Mouse (Mus musculus) liver, embryonic 15.5 days (tissue): ENCODE data around the gene Acat3. TPM values are rescaled to one million over a fixed set of nuclear protein-coding genes. Genes with fewer than 3 reads are reported as not detected.
"Not testable (repeated sequence)": the region's sequence is repeated elsewhere in the genome, so short reads cannot be mapped to it uniquely, and the experiment has no call there.

Experiments
- ATAC-seq: fragments of 200-750 bp; cut with Nextera tagmentation; 2 replicates; pipeline ENCODE4 v1.8.0; 2017; ENCODE audit warnings: moderate number of reproducible peaks, mild to moderate bottlenecking, moderate library complexity; ENCODE audit not compliant: insufficient read depth
- H3K27ac ChIP-seq: fragments of 300-500 bp; sonication (generic); replicated peaks from 2 replicates; pipeline ENCODE4 v1.5.1; 2015; ENCODE audit warnings: mild to moderate bottlenecking, inconsistent platforms
- H3K27me3 ChIP-seq: fragments of 300-500 bp; sonication (generic); 2 replicates; pipeline ENCODE4 v1.6.1; 2015; ENCODE audit warnings: mild to moderate bottlenecking, inconsistent platforms
- H3K36me3 ChIP-seq: fragments of 300-500 bp; sonication (generic); replicated peaks from 2 replicates; pipeline ENCODE4 v1.6.1; 2015; ENCODE audit warnings: moderate library complexity, mild to moderate bottlenecking, inconsistent platforms
- H3K4me1 ChIP-seq: fragments of 300-500 bp; sonication (generic); replicated peaks from 2 replicates; pipeline ENCODE4 v1.6.1; 2015; ENCODE audit warnings: inconsistent platforms
- H3K4me2 ChIP-seq: fragments of 300-500 bp; sonication (generic); 2 replicates; pipeline ENCODE4 v1.6.1; 2015; ENCODE audit warnings: moderate library complexity, mild to moderate bottlenecking, inconsistent platforms
- H3K4me3 ChIP-seq: fragments of 300-500 bp; sonication (generic); replicated peaks from 2 replicates; pipeline ENCODE4 v1.5.1; 2015; ENCODE audit warnings: mild to moderate bottlenecking, inconsistent platforms
- H3K9ac ChIP-seq: fragments of 300-500 bp; sonication (generic); 2 replicates; pipeline ENCODE4 v1.6.1; 2015; ENCODE audit warnings: moderate library complexity, mild to moderate bottlenecking, inconsistent platforms
- H3K9me3 ChIP-seq: fragments of 300-500 bp; sonication (generic); replicated peaks from 2 replicates; pipeline ENCODE4 v1.6.1; 2016; ENCODE audit warnings: inconsistent platforms
- WGBS: fragments of 180-500 bp; shearing (Covaris S2); methylation state at CpG from one replicate; pipeline ENCODE4 v1.1.7; 2015; ENCODE audit warnings: mixed read lengths; ENCODE audit not compliant: insufficient replicate concordance; 5-methylcytosine and 5-hydroxymethylcytosine counted together
- polyA plus RNA-seq: library from polyadenylated mRNA; unstranded; fragments of >200 nt; fragmentation: Nextera tagmentation; extraction: Ambion mirVana; gene quantifications from 2 replicates; pipeline ENCODE4 v1.2.1, GENCODE M21; 2015

The Acat3 gene
- polyA plus RNA-seq, 1 experiment from 2014 or later: 10.0 TPM

DNA sequence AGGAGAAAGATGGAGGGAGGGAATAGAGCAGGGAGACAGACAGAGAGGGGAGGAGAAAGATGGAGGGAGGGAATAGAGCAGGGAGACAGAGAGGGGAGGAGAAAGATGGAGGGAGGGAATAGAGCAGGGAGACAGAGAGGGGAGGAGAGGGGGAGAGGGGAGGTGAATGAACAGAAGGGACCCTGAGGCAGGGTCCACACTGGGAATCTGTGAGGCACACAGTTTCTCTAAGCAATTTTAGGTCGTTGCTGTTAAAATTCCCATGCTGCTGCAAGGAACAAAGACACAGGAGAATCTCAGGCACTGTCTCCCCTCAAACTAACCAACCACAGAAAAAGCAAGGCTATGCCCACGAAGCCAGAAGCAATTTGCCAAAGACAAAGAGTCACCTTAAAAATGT, 41.8 kb downstream of the Acat3 start:
- peaks cover 17% of the 10 kb centered on the region for H3K36me3 ChIP-seq
- not testable (repeated sequence) for H3K4me3 ChIP-seq, H3K4me2 ChIP-seq, ATAC-seq, H3K27me3 ChIP-seq, H3K9ac ChIP-seq, H3K27ac ChIP-seq, H3K4me1 ChIP-seq, H3K9me3 ChIP-seq
- 56% methylated on average over 2 of the region's 2 CpGs for WGBS

DNA sequence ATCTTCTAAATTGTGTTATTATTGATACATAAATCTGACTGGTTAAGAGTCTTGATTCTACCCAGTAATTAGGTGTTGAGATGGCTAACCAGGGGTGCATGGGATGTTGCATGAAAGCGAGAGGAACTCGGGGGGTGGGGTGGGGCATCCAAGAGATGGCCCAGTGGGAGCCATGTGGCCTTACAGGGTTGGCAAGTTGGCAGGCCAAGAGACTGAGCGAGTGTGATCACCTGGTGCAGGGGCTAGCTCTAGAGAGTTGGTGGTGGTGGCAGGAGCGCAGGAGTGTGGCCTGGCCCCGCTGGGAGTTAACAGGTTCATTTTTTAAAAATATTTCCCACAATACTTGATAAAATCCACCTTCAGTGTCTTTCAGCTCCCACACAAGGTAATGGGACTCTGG, 42.7 kb downstream of the Acat3 start:
- H3K9ac ChIP-seq: no peak overlapping the region
- H3K4me3 ChIP-seq: no peak overlapping the region
- no peak overlapping the region for H3K4me2 ChIP-seq
- H3K9me3 ChIP-seq: no peaks in the 10 kb centered on the region
- ATAC-seq: no peak
- peaks cover 11% of the 10 kb centered on the region for H3K36me3 ChIP-seq
- H3K4me1 ChIP-seq: no peaks in the 10 kb centered on the region
- 88% methylated on average over 5 of the region's 5 CpGs for WGBS
- H3K27me3 ChIP-seq: no peaks in the 10 kb centered on the region
- no peak overlapping the region for H3K27ac ChIP-seq

DNA sequence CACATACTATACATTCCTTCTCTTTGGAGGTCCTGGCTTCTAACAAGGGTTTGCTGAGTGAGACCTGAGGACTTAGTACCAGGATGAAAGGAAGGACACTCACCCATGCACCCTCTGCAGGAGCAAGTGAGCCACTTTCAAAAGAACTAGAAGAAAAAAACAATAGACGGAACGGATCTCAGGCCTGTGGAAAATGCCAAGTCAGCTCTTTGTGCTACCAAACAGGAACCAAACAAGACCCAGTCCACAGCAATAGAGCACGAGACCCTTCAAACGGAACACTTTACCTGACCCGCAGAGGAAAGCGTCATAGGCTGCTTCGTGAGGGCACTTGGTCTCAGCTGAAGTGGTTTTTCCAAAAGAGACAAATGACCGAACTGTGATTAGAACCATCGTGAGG, 48.4 kb downstream of the Acat3 start:
- no peak for ATAC-seq
- Histone ChIP-seq H3K9me3 (no peaks in the 10 kb centered on the region), H3K4me1 (no peaks in the 10 kb centered on the region), H3K4me2 (no peak overlapping the region), H3K36me3 (no peaks in the 10 kb centered on the region; the same call in none of the 2 replicates), H3K27me3 (no peaks in the 10 kb centered on the region), H3K4me3 (no peak overlapping the region), H3K9ac (no peak overlapping the region), H3K27ac (no peak overlapping the region)
- WGBS: 75% methylated on average over 9 of the region's 9 CpGs

DNA sequence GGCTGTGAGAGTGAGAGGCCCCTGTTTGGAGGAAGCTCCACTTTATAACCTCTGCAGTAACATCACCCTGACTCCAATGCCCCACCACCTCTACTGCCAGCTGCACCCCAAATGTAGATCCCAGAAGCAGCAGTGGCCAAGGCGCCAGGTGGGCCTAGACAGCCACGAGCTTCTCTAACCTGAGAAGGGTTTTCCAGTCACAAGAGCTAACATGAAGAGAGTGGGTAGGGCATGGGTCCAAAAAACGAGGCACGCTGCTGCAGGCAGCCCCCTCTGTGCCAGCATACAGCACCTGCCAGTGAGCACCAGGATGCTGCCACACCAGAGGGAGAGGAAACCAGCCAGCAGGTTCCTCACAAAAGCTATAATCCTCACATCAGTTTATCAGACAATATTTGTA, 49.3 kb downstream of the Acat3 start:
- WGBS: 62% methylated on average over 4 of the region's 4 CpGs
- H3K27ac ChIP-seq: no peak overlapping the region

DNA sequence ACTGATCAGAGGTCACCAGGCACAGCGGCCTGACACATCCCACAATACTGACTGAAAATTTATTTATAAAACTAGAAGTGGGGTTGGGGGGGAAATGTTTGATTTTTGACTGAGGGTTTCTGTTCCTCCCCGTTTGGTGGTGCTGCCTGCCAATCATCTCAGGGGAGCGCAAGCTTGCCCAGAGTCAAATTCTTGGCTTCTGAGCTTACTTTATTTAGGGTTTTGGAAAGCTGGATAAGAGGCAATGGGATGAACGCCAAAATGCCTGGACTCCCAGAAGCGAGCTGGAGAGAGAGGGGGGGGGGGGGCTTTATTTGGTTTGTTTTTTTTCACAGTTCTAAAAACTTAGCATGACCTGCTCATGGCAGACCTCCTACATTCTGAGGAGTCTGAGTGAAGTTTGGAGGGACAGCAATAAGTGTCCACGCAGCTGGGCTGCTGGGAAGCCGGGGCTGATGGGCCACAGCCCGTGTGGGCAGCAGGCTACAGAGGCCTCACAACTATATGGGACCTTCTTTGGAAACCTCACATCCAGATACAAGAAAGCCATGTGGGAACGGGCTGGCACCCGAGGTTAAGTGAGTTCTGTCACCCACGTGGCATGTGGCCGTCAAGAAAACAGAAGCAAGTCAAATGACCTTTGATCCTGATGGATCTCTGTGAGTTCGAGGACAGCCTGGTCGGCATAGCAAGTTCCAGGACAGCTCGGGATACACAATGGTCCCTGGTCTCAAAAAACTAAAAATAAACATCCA, 53.2 kb downstream of the Acat3 start:
- Histone ChIP-seq H3K36me3 (no peaks in the 10 kb centered on the region; the same call in 1 of the 2 replicates), H3K9ac (no peak overlapping the region), H3K27ac (no peak overlapping the region), H3K4me1 (no peaks in the 10 kb centered on the region), H3K9me3 (no peaks in the 10 kb centered on the region), H3K4me3 (no peak overlapping the region), H3K27me3 (no peaks in the 10 kb centered on the region), H3K4me2 (no peak overlapping the region)
- no peak for ATAC-seq
- 73% methylated on average over 15 of the region's 15 CpGs for WGBS

More for the DNA sequence above, 49.3 kb downstream of the Acat3 start:
- ATAC-seq: no peak
- Histone ChIP-seq H3K4me1 (no peaks in the 10 kb centered on the region), H3K4me2 (no peak overlapping the region), H3K9me3 (no peaks in the 10 kb centered on the region), H3K36me3 (no peaks in the 10 kb centered on the region; the same call in 1 of the 2 replicates), H3K4me3 (no peak overlapping the region), H3K9ac (no peak overlapping the region), H3K27me3 (no peaks in the 10 kb centered on the region)

DNA sequence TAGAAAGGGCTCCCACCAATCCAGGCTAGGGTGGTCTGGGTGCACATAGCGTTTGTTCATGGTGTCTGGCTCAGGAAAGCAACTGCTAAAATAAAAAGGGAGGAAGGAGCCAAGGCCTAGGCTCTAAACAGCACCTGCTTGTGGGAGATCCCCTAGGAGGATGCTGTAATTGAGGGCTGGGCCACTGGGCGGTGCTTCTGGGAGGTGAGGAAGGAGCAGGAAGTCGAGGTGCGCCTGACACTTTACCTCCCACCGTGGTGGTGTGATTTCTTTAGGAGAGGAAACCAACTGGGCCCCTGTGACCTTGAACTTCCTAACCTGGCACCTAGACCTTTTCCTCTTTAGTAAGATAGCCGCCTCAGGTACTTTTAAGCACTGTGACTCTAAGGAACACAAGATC, 53.8 kb downstream of the Acat3 start:
- ATAC-seq: no peak
- no peaks in the 10 kb centered on the region for H3K27me3 ChIP-seq
- H3K9ac ChIP-seq: no peak overlapping the region
- no peaks in the 10 kb centered on the region for H3K9me3 ChIP-seq
- WGBS: 38% methylated on average over 6 of the region's 6 CpGs
- no peaks in the 10 kb centered on the region for H3K4me1 ChIP-seq
- H3K36me3 ChIP-seq: no peaks in the 10 kb centered on the region; the same call in 1 of the 2 replicates
- H3K27ac ChIP-seq: no peak overlapping the region
- H3K4me2 ChIP-seq: no peak overlapping the region
- H3K4me3 ChIP-seq: no peak overlapping the region

DNA sequence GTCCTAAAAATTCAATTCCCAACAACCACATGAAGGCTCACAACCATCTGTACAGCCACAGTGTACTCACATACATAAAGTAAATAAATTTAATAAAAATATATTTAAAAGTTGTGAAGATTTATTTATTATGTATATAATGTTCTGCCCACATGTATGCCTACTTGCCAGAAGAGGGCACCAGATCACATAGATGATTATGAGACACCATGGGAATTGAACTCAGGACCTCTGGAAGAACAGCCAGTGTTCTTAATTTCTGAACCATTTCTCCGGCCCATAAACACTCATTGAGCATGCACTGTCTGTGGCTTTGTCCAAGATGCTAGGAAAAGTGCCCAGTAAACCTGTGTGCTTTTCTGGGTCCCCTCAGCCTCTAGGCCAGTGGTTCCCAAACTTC, 59.2 kb downstream of the Acat3 start:
- Histone ChIP-seq H3K4me2 (no peak overlapping the region), H3K9ac (no peak overlapping the region), H3K27me3 (peaks cover 3% of the 10 kb centered on the region; the same call in 1 of the 2 replicates), H3K36me3 (no peaks in the 10 kb centered on the region), H3K4me1 (0 out of 2 replicates have a peak, but pooled peaks cover 4% of the 10 kb centered on the region), H3K27ac (no peak overlapping the region), H3K4me3 (no peak overlapping the region), H3K9me3 (no peaks in the 10 kb centered on the region)
- ATAC-seq: no peak
- WGBS: 53% methylated on average over 1 of the region's 1 CpGs

DNA sequence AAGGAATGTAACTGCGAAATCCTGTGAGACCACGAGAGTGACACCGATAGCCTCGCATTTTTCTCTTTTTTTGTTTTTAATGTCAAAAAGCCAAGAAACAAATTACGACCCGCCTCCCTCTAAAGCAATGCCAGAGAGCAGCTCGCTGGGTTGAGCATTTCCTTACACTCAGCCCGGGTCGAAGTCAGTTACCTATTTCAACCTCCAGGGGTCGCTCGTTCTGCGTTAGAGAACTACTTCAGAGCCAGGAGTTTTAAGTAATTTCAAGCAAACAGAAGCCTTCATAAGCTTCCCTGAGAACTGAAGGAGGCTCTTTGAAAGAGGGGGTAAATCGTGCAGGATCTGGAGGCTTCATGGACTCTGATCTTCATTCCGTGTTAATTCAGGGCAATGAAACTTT, 60.2 kb downstream of the Acat3 start:
- 0 out of 2 replicates have a peak, but pooled peaks cover 4% of the 10 kb centered on the region for H3K4me1 ChIP-seq
- H3K4me3 ChIP-seq: no peak overlapping the region

DNA sequence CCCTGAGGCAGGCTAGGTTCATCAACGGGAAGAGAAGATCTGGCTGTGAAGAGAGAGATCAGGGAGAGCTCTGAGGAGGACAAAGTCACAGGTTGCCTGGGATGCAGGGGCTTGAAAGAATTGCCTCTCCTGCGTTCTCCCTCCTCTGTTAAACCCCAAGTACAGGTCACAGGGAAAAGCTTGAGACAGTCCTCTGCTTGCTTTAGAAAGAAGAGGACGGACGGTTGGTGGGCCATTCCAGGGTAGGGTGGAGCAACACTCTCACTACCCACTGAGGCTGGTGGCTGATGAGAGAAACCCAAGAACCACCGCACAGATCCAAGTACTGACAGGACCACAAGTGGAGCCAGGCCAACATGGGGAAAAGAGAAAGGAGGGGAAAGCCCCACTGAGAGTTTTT, 64.7 kb downstream of the Acat3 start, which contains the start of gene Mrgprh:
Gene Mrgprh, plus strand, starts transcription at position 301 of the 400 bp plus-strand sequence.
- Histone ChIP-seq H3K9ac (no peak within 1 kb of the TSS), H3K36me3 (no peaks in the 10 kb centered on the region), H3K4me1 (0 out of 2 replicates have a peak, but pooled peaks cover 4% of the 10 kb centered on the region), H3K4me2 (no peak within 1 kb of the TSS), H3K9me3 (no peaks in the 10 kb centered on the region), H3K27me3 (peaks cover 13% of the 10 kb centered on the region; the same call in 1 of the 2 replicates), H3K27ac (no peak within 1 kb of the TSS), H3K4me3 (no peak within 1 kb of the TSS)
- 43% methylated on average over 5 of the region's 5 CpGs for WGBS
- ATAC-seq: no peak

More for the DNA sequence above, 60.2 kb downstream of the Acat3 start:
- Histone ChIP-seq H3K4me2 (peak overlapping the region; percentile 35; the same call in 1 of the 2 replicates), H3K27ac (no peak overlapping the region), H3K36me3 (no peaks in the 10 kb centered on the region), H3K9me3 (no peaks in the 10 kb centered on the region), H3K9ac (no peak overlapping the region), H3K27me3 (peaks cover 3% of the 10 kb centered on the region; the same call in 1 of the 2 replicates)
- peak; percentile 49; the same call in 1 of the 2 replicates for ATAC-seq
- WGBS: 2% methylated on average over 14 of the region's 14 CpGs
